Mouse (Mus musculus) heart, adult 2 months (tissue): ENCODE results near the gene Hint2.

Experiments
- EP300 ChIP-seq: fragments of 200-500 bp; IDR thresholded peaks from 2 replicates; pipeline ENCODE4 v1.6.1; 2011; ENCODE audit warnings: low read depth, low read length, control low read depth; ENCODE audit not compliant: insufficient read depth
- POLR2A ChIP-seq: fragments of 200-500 bp; IDR thresholded peaks from 2 replicates; pipeline ENCODE4 v1.6.1; 2011; ENCODE audit warnings: mild to moderate bottlenecking, low read depth, low read length, control low read depth; ENCODE audit not compliant: insufficient read depth

GRCm38 (mm10) chr4:43690021-43690420 is 33.8 kb upstream of the Hint2 start:
- no peak for TF ChIP-seq POLR2A
- TF ChIP-seq EP300: no peak
